Mouse (Mus musculus) lung, postnatal 0 days (tissue): ENCODE results near the gene Tspan5.

Source experiments
- CTCF ChIP-seq: IDR thresholded peaks from 2 replicates; pipeline ENCODE4 v1.5.1; 2016; ENCODE audit warnings: antibody characterized with exemption, mild to moderate bottlenecking
- EP300 ChIP-seq: IDR thresholded peaks from 2 replicates; pipeline ENCODE4 v1.6.1; 2016; ENCODE audit warnings: antibody characterized with exemption, mild to moderate bottlenecking, control low read depth

DNA sequence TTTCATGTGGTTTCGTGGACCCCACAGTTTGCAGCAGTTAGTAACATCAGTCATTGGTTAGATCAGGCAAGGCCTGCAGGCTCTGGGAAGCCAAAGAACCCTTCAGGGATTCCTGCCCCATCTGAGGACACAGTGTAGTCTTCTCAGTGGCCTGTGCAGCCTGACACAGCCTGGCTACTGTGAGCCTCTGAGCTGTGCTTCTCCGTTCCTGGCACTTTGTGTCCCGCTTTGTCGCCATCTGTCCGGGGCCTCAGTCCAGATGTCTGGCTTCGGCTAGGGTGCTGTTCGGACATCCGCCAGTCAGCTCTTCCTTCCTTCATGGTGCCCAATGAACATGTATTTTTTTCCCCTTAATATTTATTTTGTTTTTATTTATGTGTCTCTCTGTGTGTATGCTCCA is 117.2 kb downstream of the Tspan5 start:
- no peak for TF ChIP-seq CTCF
- TF ChIP-seq EP300: no peak
